In the genomic region with DNA sequence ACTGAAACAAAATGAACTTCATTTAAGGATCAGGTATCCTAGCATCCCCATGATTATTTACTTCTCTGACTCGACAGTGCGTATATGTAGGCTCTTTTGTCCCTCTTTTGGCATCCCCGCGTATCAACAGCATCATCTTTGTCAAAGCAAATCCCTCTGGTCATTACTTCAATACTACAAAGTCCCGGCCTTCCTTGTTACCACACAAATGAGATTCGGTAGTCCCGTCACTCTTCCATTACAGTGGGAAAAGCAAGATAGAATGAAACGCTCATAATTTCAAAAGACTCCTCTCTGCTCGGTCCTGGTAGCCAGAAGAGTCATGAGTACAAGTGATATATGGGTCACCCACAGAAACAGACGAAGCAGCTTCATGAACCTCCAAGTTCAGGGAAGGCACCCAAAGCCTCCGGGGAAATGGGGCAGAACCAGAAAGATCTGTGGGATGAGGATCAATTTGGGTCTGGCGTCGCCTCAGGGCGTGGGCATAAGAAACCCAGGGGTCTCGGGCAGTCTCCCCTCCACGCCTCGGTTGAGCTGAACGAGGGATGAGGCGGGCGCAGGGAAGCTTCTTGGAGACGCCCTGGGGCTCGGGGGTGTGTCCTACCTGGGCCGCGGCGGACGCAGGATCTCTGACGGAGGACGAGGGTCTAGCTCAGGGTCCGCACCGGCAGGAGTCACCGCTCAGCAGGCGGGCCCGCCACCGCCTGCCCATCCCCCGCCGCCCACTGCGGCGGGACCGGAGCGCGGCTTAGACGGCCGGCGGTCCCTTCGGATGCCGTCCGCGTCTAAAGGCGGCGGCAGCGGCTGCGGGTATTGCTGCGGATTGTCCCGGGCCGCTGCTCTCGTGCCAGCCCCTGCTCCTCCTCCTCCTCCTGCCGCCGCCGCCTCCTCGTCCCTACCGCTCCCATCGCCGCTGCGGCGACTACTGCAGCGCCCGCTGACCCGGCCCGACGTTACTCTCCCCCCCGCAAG, we compare ENCODE assay signal across 8 mouse cellular contexts. TPM values are rescaled to one million over a fixed set of nuclear protein-coding genes. Genes with fewer than 3 reads are reported as not detected.
A peak's percentile ranks its signal among the peaks of the same experiment; 100 is the strongest.
DNase-seq lines count a peak whose midpoint lies in the region; ATAC-seq and TF ChIP-seq lines count a peak whose summit lies in the region.

Gene Cdan1 (minus strand): TSS at position 680 of the 975 bp plus-strand sequence.

- H3K9ac ChIP-seq in intestine, postnatal 0 days (ENCODE audit: low read depth, low read length), result peak within 1 kb of the TSS; percentile 75
- peak within 1 kb of the TSS; percentile 88 for H3K9ac ChIP-seq in liver, embryonic 13.5 days
- H3K9ac ChIP-seq in neural tube, embryonic 11.5 days (ENCODE audit: low read length), result peak within 1 kb of the TSS; percentile 84

- 0 out of 2 replicates have a peak within 1 kb of the TSS, but pooled peaks have one; percentile 24 for H3K27ac ChIP-seq in intestine, postnatal 0 days (ENCODE audit: low read depth, low read length)
- H3K27ac ChIP-seq in liver, embryonic 13.5 days, result peak within 1 kb of the TSS; percentile 68
- peak within 1 kb of the TSS; percentile 80 for H3K27ac ChIP-seq in neural tube, embryonic 11.5 days (ENCODE audit: low read depth, low read length)

- 1% methylated on average over 52 of the region's 71 CpGs for WGBS in intestine, postnatal 0 days
- WGBS in liver, embryonic 13.5 days (ENCODE audit: insufficient replicate concordance), result 2% methylated on average over 67 of the region's 71 CpGs
- WGBS in neural tube, embryonic 11.5 days, result under 1% methylated on average over 57 of the region's 71 CpGs

- no peaks in the 10 kb centered on the region for H3K4me1 ChIP-seq in intestine, postnatal 0 days (replicated peaks; ENCODE audit: control insufficient read depth, insufficient read depth, low read length)
- peaks cover 38% of the 10 kb centered on the region for H3K4me1 ChIP-seq in liver, embryonic 13.5 days (replicated peaks)
- H3K4me1 ChIP-seq in neural tube, embryonic 11.5 days (ENCODE audit: control insufficient read depth, insufficient read depth, low read length), result peaks cover 3% of the 10 kb centered on the region; the same call in 1 of the 2 replicates

- no peaks in the 10 kb centered on the region for H3K27me3 ChIP-seq in intestine, postnatal 0 days (replicated peaks; ENCODE audit: control insufficient read depth, insufficient read depth, low read length)
- no peaks in the 10 kb centered on the region for H3K27me3 ChIP-seq in liver, embryonic 13.5 days
- no peaks in the 10 kb centered on the region for H3K27me3 ChIP-seq in neural tube, embryonic 11.5 days (ENCODE audit: control insufficient read depth, insufficient read depth, low read length)

- ATAC-seq in intestine, postnatal 0 days, result peak; percentile 60
- ATAC-seq in liver, embryonic 13.5 days (ENCODE audit: low read depth), result peak; percentile 66
- peak; percentile 52 for ATAC-seq in neural tube, embryonic 11.5 days (ENCODE audit: insufficient read depth, low FRiP score, low TSS enrichment)

- peak within 1 kb of the TSS; percentile 85 for H3K4me3 ChIP-seq in intestine, postnatal 0 days (ENCODE audit: low read depth, low read length)
- H3K4me3 ChIP-seq in liver, embryonic 13.5 days (replicated peaks), result peak within 1 kb of the TSS; percentile 95
- H3K4me3 ChIP-seq in neural tube, embryonic 11.5 days (ENCODE audit: low read depth, low read length), result peak within 1 kb of the TSS; percentile 96

- no peaks in the 10 kb centered on the region for H3K9me3 ChIP-seq in intestine, postnatal 0 days (ENCODE audit: control insufficient read depth)
- no peaks in the 10 kb centered on the region for H3K9me3 ChIP-seq in liver, embryonic 13.5 days (replicated peaks)
- H3K9me3 ChIP-seq in neural tube, embryonic 11.5 days (ENCODE audit: control insufficient read depth, low read length), result no peaks in the 10 kb centered on the region

- H3K36me3 ChIP-seq in intestine, postnatal 0 days (ENCODE audit: control insufficient read depth, insufficient read depth), result no peaks in the 10 kb centered on the region
- H3K36me3 ChIP-seq in liver, embryonic 13.5 days, result no peaks in the 10 kb centered on the region
- H3K36me3 ChIP-seq in neural tube, embryonic 11.5 days (ENCODE audit: control insufficient read depth, insufficient read depth, low read length), result no peaks in the 10 kb centered on the region

- peak; percentile 39 for DNase-seq in right cerebral cortex, adult 18-20 months
- no peak for DNase-seq in right cerebral cortex, postnatal 36 days (ENCODE audit: low spot score in 2 of 2)
- DNase-seq in cerebellum, postnatal 36 days, result peak; percentile 58 to 61
- DNase-seq in gastrocnemius, postnatal 4 days (ENCODE audit: low spot score in 2 of 2), result peak in 1 of 2 experiments; percentile 45
- peak; percentile 64 for DNase-seq in liver, embryonic 13.5 days
- DNase-seq in neural tube, embryonic 11.5 days (ENCODE audit: low spot score), result peak; percentile 11
- peak; percentile 51 for DNase-seq in thymus, postnatal 0 days (ENCODE audit: low spot score)

- TF ChIP-seq CTCF in intestine, postnatal 0 days (IDR thresholded peaks at IDR 0.05; ENCODE audit: low read depth), result no peak

- peak within 1 kb of the TSS; percentile 72 for H3K4me2 ChIP-seq in intestine, postnatal 0 days (replicated peaks; ENCODE audit: low read depth)
- peak within 1 kb of the TSS; percentile 92 for H3K4me2 ChIP-seq in liver, embryonic 13.5 days
- peak within 1 kb of the TSS; percentile 58 for H3K4me2 ChIP-seq in neural tube, embryonic 11.5 days (ENCODE audit: low read depth)

RNA-seq across cellular contexts. Expression of gene Cdan1, which starts in this region (rescaled TPM):
- 10 to 100 TPM; 11.0 to 13.1 TPM for total RNA-seq in gastrocnemius, postnatal 4 days (2021)
- polyA plus RNA-seq in intestine, postnatal 0 days (2015; fragmentation: Nextera tagmentation; extraction: Ambion mirVana), result 1.9 and 2.9 TPM in 2 replicates
- polyA plus RNA-seq in liver, embryonic 13.5 days (2015; fragmentation: Nextera tagmentation; extraction: Ambion mirVana), result 2.9 and 3.6 TPM in 2 replicates
- polyA plus RNA-seq in neural tube, embryonic 11.5 days (2014; fragmentation: Nextera tagmentation; extraction: Ambion mirVana), result 6.3 and 7.9 TPM in 2 replicates
- 8.2 and 8.7 TPM in 2 replicates for polyA plus RNA-seq in thymus, postnatal 0 days (2015; fragmentation: Nextera tagmentation; extraction: Ambion mirVana)

Comparison
In these comparisons a context has a peak if more than half of its experiments do, and no peak if none do; other contexts are left out.
1. DNase-seq: peak in right cerebral cortex, adult 18-20 months (single experiment), cerebellum, postnatal 36 days (2 of 2), liver, embryonic 13.5 days (single experiment), neural tube, embryonic 11.5 days (single experiment) and thymus, postnatal 0 days (single experiment); none in right cerebral cortex, postnatal 36 days (0 of 2).
2. H3K27ac ChIP-seq: peak in every context shown above with its lines; median percentile 80 in neural tube, embryonic 11.5 days; 68 in liver, embryonic 13.5 days; 24 in intestine, postnatal 0 days.
3. Peak in every context shown above with its lines, with median percentiles within 50 percentile points of each other: ATAC-seq, H3K4me2 ChIP-seq, H3K4me3 ChIP-seq and H3K9ac ChIP-seq.